8 mouse cellular contexts compared by ENCODE assay signal in the genomic region with DNA sequence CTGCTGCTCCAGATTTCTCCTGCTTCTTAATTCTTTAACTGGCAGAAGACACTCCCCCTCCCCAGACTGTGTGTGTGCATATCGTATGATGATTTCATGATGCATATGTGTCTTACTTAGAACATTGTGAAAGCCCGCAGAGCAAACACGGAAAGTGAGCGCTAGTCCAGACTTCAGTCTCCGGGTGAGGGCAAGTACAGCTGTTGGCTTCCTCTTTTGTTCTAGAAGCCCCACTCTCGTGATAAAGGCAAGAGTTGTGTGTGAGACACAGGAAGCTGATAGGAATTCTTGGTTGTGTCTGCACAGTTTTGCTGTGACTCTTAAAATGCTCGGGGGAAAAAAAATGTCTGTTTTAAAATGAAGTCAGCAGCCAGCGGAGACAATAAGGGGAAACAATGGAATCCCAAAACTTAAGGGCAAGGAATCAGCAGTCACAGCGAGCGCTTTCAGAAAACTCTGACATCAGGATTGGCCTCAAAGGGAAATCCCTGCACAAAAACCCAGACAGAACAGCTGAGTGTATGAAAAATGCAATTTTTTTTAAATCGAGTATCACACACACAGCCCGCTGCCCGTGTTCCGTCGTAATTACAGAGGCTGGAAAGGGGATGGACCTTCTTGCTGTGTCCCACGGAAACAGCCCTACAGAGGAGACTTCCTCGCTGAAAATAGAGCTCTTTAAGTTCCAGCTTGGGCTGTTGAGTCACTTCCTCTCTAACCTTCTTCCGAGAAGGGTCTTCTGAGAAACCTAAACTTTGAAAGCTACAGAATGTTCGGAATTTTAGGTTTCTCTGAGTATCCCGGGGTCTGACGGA.
DNase-seq lines count a peak whose midpoint lies in the region; ATAC-seq and TF ChIP-seq lines count a peak whose summit lies in the region.

No protein-coding gene starts in this region.

- H3K4me3 ChIP-seq in embryonic facial prominence, embryonic 15.5 days (replicated peaks), result peak overlapping the region; percentile 30
- peak overlapping the region; percentile 14 for H3K4me3 ChIP-seq in hindbrain, embryonic 13.5 days
- H3K4me3 ChIP-seq in lung, postnatal 0 days (ENCODE audit: low read depth, low read length), result peak overlapping the region; percentile 30

- H3K36me3 ChIP-seq in embryonic facial prominence, embryonic 15.5 days, result no peaks in the 10 kb centered on the region
- H3K36me3 ChIP-seq in hindbrain, embryonic 13.5 days, result no peaks in the 10 kb centered on the region
- no peaks in the 10 kb centered on the region for H3K36me3 ChIP-seq in lung, postnatal 0 days (ENCODE audit: insufficient read depth, low read length)

- ATAC-seq in embryonic facial prominence, embryonic 15.5 days (ENCODE audit: insufficient number of reproducible peaks, low FRiP score, low TSS enrichment, low read depth), result peak; percentile 57; the same call in 1 of the 2 replicates
- ATAC-seq in hindbrain, embryonic 13.5 days (ENCODE audit: low FRiP score), result 0 out of 2 replicates have a peak, but pooled peaks have one; percentile 54
- peak; percentile 75 for ATAC-seq in lung, postnatal 0 days

- peak; percentile 22 for DNase-seq in kidney, postnatal 10 days
- no peak for DNase-seq in kidney, adult 11 months
- DNase-seq in lung, postnatal 0 days (ENCODE audit: low spot score), result peak; percentile 61
- peak; percentile 59 for DNase-seq in retina, postnatal 1 day
- no peak for DNase-seq in urinary bladder, postnatal 25 days (ENCODE audit: low spot score)
- DNase-seq in urinary bladder, postnatal 36 days (ENCODE audit: low spot score in 2 of 2), result no peak

- H3K9me3 ChIP-seq in embryonic facial prominence, embryonic 15.5 days (replicated peaks), result no peaks in the 10 kb centered on the region
- H3K9me3 ChIP-seq in hindbrain, embryonic 13.5 days, result no peaks in the 10 kb centered on the region
- H3K9me3 ChIP-seq in lung, postnatal 0 days (ENCODE audit: low read length), result no peaks in the 10 kb centered on the region

- peaks cover 11% of the 10 kb centered on the region; the same call in 1 of the 2 replicates for H3K4me1 ChIP-seq in embryonic facial prominence, embryonic 15.5 days
- H3K4me1 ChIP-seq in hindbrain, embryonic 13.5 days (replicated peaks), result peaks cover 15% of the 10 kb centered on the region
- H3K4me1 ChIP-seq in lung, postnatal 0 days (ENCODE audit: insufficient read depth, low read depth, low read length), result no peaks in the 10 kb centered on the region

- TF ChIP-seq CTCF in lung, postnatal 0 days (IDR thresholded peaks at IDR 0.05), result no peak

- peak overlapping the region; percentile 40 for H3K4me2 ChIP-seq in embryonic facial prominence, embryonic 15.5 days (replicated peaks)
- H3K4me2 ChIP-seq in hindbrain, embryonic 13.5 days, result peak overlapping the region; percentile 45
- H3K4me2 ChIP-seq in lung, postnatal 0 days (replicated peaks; ENCODE audit: low read depth, low read length), result peak overlapping the region; percentile 54

- WGBS in embryonic facial prominence, embryonic 15.5 days, result 36% methylated on average over 21 of the region's 21 CpGs
- WGBS in hindbrain, embryonic 13.5 days, result 43% methylated on average over 21 of the region's 21 CpGs
- WGBS in lung, postnatal 0 days, result 31% methylated on average over 21 of the region's 21 CpGs

- no peak for TF ChIP-seq EP300 in lung, postnatal 0 days (IDR thresholded peaks at IDR 0.05)

- peak overlapping the region; percentile 67 for H3K27ac ChIP-seq in embryonic facial prominence, embryonic 15.5 days (replicated peaks)
- no peak overlapping the region for H3K27ac ChIP-seq in hindbrain, embryonic 13.5 days
- peak overlapping the region; percentile 51; the same call in 1 of the 2 replicates for H3K27ac ChIP-seq in lung, postnatal 0 days (ENCODE audit: low read length)

- 0 out of 2 replicates have a peak, but pooled peaks cover 4% of the 10 kb centered on the region for H3K27me3 ChIP-seq in embryonic facial prominence, embryonic 15.5 days
- no peaks in the 10 kb centered on the region for H3K27me3 ChIP-seq in hindbrain, embryonic 13.5 days
- H3K27me3 ChIP-seq in lung, postnatal 0 days (replicated peaks; ENCODE audit: insufficient read depth, low read length), result no peaks in the 10 kb centered on the region

- 0 out of 2 replicates have a peak overlapping the region, but pooled peaks have one; percentile 9 for H3K9ac ChIP-seq in embryonic facial prominence, embryonic 15.5 days
- H3K9ac ChIP-seq in hindbrain, embryonic 13.5 days, result peak overlapping the region; percentile 9; the same call in 1 of the 2 replicates
- H3K9ac ChIP-seq in lung, postnatal 0 days (replicated peaks; ENCODE audit: low read depth), result 0 out of 2 replicates have a peak overlapping the region, but pooled peaks have one; percentile 16

Comparison
In these comparisons a context has a peak if more than half of its experiments do, and no peak if none do; other contexts are left out.
1. DNase-seq: peak in kidney, postnatal 10 days (single experiment), lung, postnatal 0 days (single experiment) and retina, postnatal 1 day (single experiment); none in kidney, adult 11 months (single experiment), urinary bladder, postnatal 25 days (single experiment) and urinary bladder, postnatal 36 days (0 of 2).
2. Peak in every context shown above with its lines, with median percentiles within 50 percentile points of each other: ATAC-seq, H3K4me2 ChIP-seq, H3K4me3 ChIP-seq and H3K9ac ChIP-seq.